Mouse (Mus musculus) spleen, postnatal 36 days (tissue): Measurements from ENCODE around the gene Arl5b.
A peak's percentile ranks its signal among the peaks of the same experiment; 100 is the strongest.

Experiments
- DNase-seq, 2 experiments: peaks; one replicate each; pipeline ENCODE4 v3.0.0; 2022; ENCODE audit warnings: low spot score in 2 of 2, mixed read lengths in 1 of 2

Arl5b gene

GRCm38 (mm10) chr2:15049117-15049873 is at the start of gene Arl5b:
TSS of gene Arl5b (plus strand) at chr2:15049395.
- peak; percentile 88 to 90 for DNase-seq

- DNase-seq: no peak
These were observed 41.7 kb upstream of the Arl5b start for GRCm38 (mm10) chr2:15007531-15007930.

- no peak for DNase-seq
These were observed 41.1 kb upstream of the Arl5b start for GRCm38 (mm10) chr2:15008072-15008471.

GRCm38 (mm10) chr2:15026817-15027216 is 22.4 kb upstream of the Arl5b start:
- DNase-seq: no peak

- DNase-seq: no peak
These were observed 21.4 kb upstream of the Arl5b start for GRCm38 (mm10) chr2:15027816-15028215.

GRCm38 (mm10) chr2:15038705-15039104 is 10.5 kb upstream of the Arl5b start:
- no peak for DNase-seq

- peak in 1 of 2 experiments; percentile 12 for DNase-seq
These were observed 8.9 kb upstream of the Arl5b start for GRCm38 (mm10) chr2:15040326-15040725.

- DNase-seq: no peak
These were observed 5.3 kb downstream of the Arl5b start for GRCm38 (mm10) chr2:15054496-15054895.

- peak; percentile 96 to 97 for DNase-seq
These were observed 5.9 kb downstream of the Arl5b start, which contains the start of gene Nsun6 for GRCm38 (mm10) chr2:15054945-15055637. TSS of gene Nsun6 (minus strand) at chr2:15055069.

- DNase-seq: no peak
These were observed 6.6 kb downstream of the Arl5b start for GRCm38 (mm10) chr2:15055741-15056151.

GRCm38 (mm10) chr2:15058227-15058626 is 9.0 kb downstream of the Arl5b start:
- no peak for DNase-seq

- DNase-seq: no peak
These were observed 11.7 kb downstream of the Arl5b start for GRCm38 (mm10) chr2:15060856-15061255.

- no peak for DNase-seq
These were observed 14.6 kb downstream of the Arl5b start for GRCm38 (mm10) chr2:15063815-15064214.

- no peak for DNase-seq
These were observed 15.4 kb downstream of the Arl5b start for GRCm38 (mm10) chr2:15064380-15065269.

- DNase-seq: no peak
These were observed 16.3 kb downstream of the Arl5b start for GRCm38 (mm10) chr2:15065447-15065846.

- DNase-seq: no peak
These were observed 17.9 kb downstream of the Arl5b start for GRCm38 (mm10) chr2:15067091-15067490.

- DNase-seq: no peak
These were observed 34.5 kb downstream of the Arl5b start for GRCm38 (mm10) chr2:15083702-15084101.

GRCm38 (mm10) chr2:15087308-15087707 is 38.1 kb downstream of the Arl5b start:
- no peak for DNase-seq

GRCm38 (mm10) chr2:15096514-15097090 is 47.4 kb downstream of the Arl5b start:
- no peak for DNase-seq

GRCm38 (mm10) chr2:15104386-15104785 is 55.2 kb downstream of the Arl5b start:
- no peak for DNase-seq

GRCm38 (mm10) chr2:15111290-15111689 is 62.1 kb downstream of the Arl5b start:
- no peak for DNase-seq
